16 mouse cellular contexts compared by ENCODE assay signal in genomic region chr5:90065884-90066615, GRCm38 (mm10).
DNase-seq lines count a peak whose midpoint lies in the region; ATAC-seq and TF ChIP-seq lines count a peak whose summit lies in the region.
"Had no signal": no experiment of that assay in that cellular context is flagged by ENCODE, and none has a peak within 500 bp of the region (broad histone marks: within the 10 kb centered on the region; RNA-seq: fewer than 3 reads in every experiment).

No protein-coding gene starts in this region.

- no peak for TF ChIP-seq POLR2A in lung, adult 2 months (IDR thresholded peaks at IDR 0.05; ENCODE audit: borderline replicate concordance, extremely low read depth, low read depth, low read length)

- 44% methylated on average over 6 of the region's 6 CpGs for WGBS in lung, adult 2 months
- 20% methylated on average over 6 of the region's 6 CpGs for WGBS in large intestine, adult 2 months

- no peak overlapping the region for H3K4me3 ChIP-seq in lung, adult 2 months (replicated peaks; ENCODE audit: extremely low read depth, low read depth, low read length)
- H3K4me3 ChIP-seq: embryonic facial prominence, embryonic 13.5 days; lung, embryonic 15.5 days had no signal

- no peak for TF ChIP-seq CTCF in lung, adult 2 months (IDR thresholded peaks at IDR 0.05; ENCODE audit: insufficient read depth, low read length)

- DNase-seq in gastrocnemius, adult 18-20 months (ENCODE audit: low spot score) = peak; percentile 8
- no peak for DNase-seq in gastrocnemius, adult 8-10 months (ENCODE audit: low spot score in 2 of 2)
- DNase-seq in lung, postnatal 25 days (ENCODE audit: low spot score) = peak; percentile 8
- DNase-seq in lung, adult 2 months = no peak
- peak; percentile 8 for DNase-seq in large intestine, adult 2 months (ENCODE audit: low read depth, low spot score)
- DNase-seq in spleen, postnatal 14 days (ENCODE audit: low spot score in 2 of 2) = no peak
- no peak for DNase-seq in frontal cortex, postnatal 10 days (ENCODE audit: low spot score in 2 of 2)
- DNase-seq: adrenal gland, postnatal 10 days; cerebellum, adult 11-12 months; gastrocnemius, postnatal 25 days; kidney, adult 2 months; thymus, postnatal 14 days had no signal

- H3K4me1 ChIP-seq in lung, adult 2 months (ENCODE audit: control insufficient read depth, insufficient read depth, low read length) = no peaks in the 10 kb centered on the region

- ATAC-seq in common myeloid progenitor, adult 5-6 weeks (replicated peaks; ENCODE audit: low read depth, poor library complexity, severe bottlenecking) = peak; percentile 73; the same call in 1 of the 2 replicates
- ATAC-seq: Patski had no signal

Comparison
In these comparisons a context has a peak if more than half of its experiments do, and no peak if none do; other contexts are left out.
1. DNase-seq: peak in gastrocnemius, adult 18-20 months (single experiment), lung, postnatal 25 days (single experiment) and large intestine, adult 2 months (single experiment); none in gastrocnemius, adult 8-10 months (0 of 2), lung, adult 2 months (single experiment), spleen, postnatal 14 days (0 of 2) and frontal cortex, postnatal 10 days (0 of 2).